Mouse (Mus musculus) lung, adult 18-20 months (tissue): ENCODE results near the gene Serinc3.
"Not testable (repeated sequence)": the region's sequence is repeated elsewhere in the genome, so short reads cannot be mapped to it uniquely, and the experiment has no call there.

Experiments
- DNase-seq, 2 experiments: peaks; one replicate each; pipeline ENCODE4 v3.0.0; 2022; ENCODE audit warnings: mixed read lengths in 2 of 2

Serinc3 gene

GRCm38 (mm10) chr2:163662698-163663221, 17.8 kb upstream of the Serinc3 start:
- no peak for DNase-seq

GRCm38 (mm10) chr2:163662076-163662475, 17.1 kb upstream of the Serinc3 start:
- DNase-seq: no peak

- no peak for DNase-seq
Measured at GRCm38 (mm10) chr2:163661371-163661850, 16.5 kb upstream of the Serinc3 start.

GRCm38 (mm10) chr2:163660103-163660701, 15.3 kb upstream of the Serinc3 start:
- DNase-seq: no peak

- DNase-seq: no peak
Measured at GRCm38 (mm10) chr2:163659431-163659830, 14.5 kb upstream of the Serinc3 start.

GRCm38 (mm10) chr2:163658941-163659340, 14.0 kb upstream of the Serinc3 start:
- peak; percentile 44 to 64 for DNase-seq

- peak; percentile 83 to 86 for DNase-seq
Measured at GRCm38 (mm10) chr2:163657975-163658886, 13.3 kb upstream of the Serinc3 start, which contains the start of gene Pkig. Gene Pkig (plus strand): TSS chr2:163658386.

GRCm38 (mm10) chr2:163657486-163657885, 12.6 kb upstream of the Serinc3 start:
- DNase-seq: no peak

GRCm38 (mm10) chr2:163655699-163656098, 10.8 kb upstream of the Serinc3 start:
- DNase-seq: not testable (repeated sequence)

GRCm38 (mm10) chr2:163646461-163647080, 1.6 kb upstream of the Serinc3 start:
- DNase-seq: no peak

GRCm38 (mm10) chr2:163645700-163646460, 949 bp upstream of the Serinc3 start:
- DNase-seq: no peak

GRCm38 (mm10) chr2:163644047-163644446, 884 bp downstream of the Serinc3 start:
- no peak for DNase-seq

GRCm38 (mm10) chr2:163643576-163643971, 1.4 kb downstream of the Serinc3 start:
- no peak for DNase-seq

GRCm38 (mm10) chr2:163642685-163643575, 2.0 kb downstream of the Serinc3 start:
- peak; percentile 81 to 85 for DNase-seq

- no peak for DNase-seq
Measured at GRCm38 (mm10) chr2:163641681-163642080, 3.2 kb downstream of the Serinc3 start.

- no peak for DNase-seq
Measured at GRCm38 (mm10) chr2:163640493-163640892, 4.4 kb downstream of the Serinc3 start.

- DNase-seq: no peak
Measured at GRCm38 (mm10) chr2:163637655-163638266, 7.2 kb downstream of the Serinc3 start.

- no peak for DNase-seq
Measured at GRCm38 (mm10) chr2:163636057-163636456, 8.9 kb downstream of the Serinc3 start.

- no peak for DNase-seq
Measured at GRCm38 (mm10) chr2:163634211-163634610, 10.7 kb downstream of the Serinc3 start.

GRCm38 (mm10) chr2:163631715-163632114, 13.2 kb downstream of the Serinc3 start:
- no peak for DNase-seq

- no peak for DNase-seq
Measured at GRCm38 (mm10) chr2:163631223-163631622, 13.7 kb downstream of the Serinc3 start.
